Mouse (Mus musculus): Measurements from ENCODE around the gene Ppp1r14a.

The Ppp1r14a gene

DNA sequence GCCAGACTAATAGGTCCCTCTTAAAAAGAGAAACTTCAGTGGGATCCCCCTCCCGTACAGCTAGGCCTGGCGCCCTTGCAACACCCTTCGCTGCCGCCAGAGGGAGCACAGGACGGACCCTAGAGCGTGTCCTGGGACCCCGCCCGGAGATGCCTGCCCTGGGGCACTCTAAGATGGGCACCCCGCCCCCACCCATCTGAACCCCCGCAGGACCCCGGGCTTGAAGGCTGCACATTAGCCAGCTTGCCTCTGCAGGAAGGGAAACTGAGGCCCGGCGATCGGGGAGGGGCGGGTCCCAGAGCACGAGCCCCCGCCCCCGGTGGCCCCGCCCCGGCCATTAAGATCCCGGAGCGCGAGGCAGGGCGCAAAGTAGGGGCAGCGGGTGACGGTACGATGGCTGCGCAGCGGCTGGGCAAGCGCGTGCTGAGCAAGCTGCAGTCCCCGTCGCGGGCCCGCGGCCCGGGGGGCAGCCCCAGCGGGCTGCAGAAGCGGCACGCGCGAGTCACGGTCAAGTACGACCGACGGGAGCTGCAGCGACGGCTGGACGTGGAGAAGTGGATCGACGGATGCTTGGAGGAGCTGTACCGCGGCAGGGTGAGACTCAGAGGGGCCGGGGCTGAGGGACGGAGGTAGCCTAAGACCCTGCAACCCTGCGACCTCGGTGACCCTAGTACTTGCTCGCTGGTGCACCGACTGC lies at the start of gene Ppp1r14a:
Ppp1r14a (plus strand) TSS at position 367 of the 697 bp plus-strand sequence.
- TF ChIP-seq GATA4 (IDR thresholded peaks at IDR 0.05; ENCODE audit: insufficient replicate concordance, low read length), result no peak

DNA sequence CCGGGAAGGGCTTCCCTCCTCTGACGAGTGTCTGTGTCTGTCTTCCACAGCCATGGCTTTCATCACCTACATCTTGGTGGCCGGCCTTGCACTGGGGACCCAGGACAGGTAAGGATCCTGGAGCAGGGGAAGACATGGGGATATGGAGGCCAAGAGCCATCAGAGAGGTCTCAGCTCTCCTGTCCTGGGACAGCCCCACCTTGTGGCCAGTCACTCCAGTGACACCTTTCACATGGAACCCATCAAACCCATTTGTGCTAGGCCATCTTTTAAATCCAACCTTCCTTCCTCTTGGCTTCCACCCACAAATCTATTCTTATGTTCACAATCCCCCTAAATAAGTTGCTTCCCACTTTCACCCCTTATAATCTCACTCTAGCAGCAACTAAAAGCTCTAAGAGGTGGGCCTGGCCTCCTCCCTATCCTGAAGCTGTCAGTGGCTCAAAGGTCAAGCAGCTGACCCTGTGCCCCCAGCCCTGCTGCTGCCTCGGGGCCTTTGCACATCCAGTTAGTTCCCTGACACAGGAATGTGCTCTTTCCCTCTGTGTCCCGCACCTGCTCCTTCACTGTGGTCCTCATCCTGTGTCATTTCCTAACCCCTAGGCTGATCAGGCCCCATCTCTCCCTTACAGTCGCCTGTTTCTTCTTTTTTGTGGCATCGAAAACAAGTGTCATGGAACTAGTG lies 44.2 kb upstream of the Ppp1r14a start:
- TF ChIP-seq GATA4 (IDR thresholded peaks at IDR 0.05; ENCODE audit: insufficient replicate concordance, low read length), result no peak

DNA sequence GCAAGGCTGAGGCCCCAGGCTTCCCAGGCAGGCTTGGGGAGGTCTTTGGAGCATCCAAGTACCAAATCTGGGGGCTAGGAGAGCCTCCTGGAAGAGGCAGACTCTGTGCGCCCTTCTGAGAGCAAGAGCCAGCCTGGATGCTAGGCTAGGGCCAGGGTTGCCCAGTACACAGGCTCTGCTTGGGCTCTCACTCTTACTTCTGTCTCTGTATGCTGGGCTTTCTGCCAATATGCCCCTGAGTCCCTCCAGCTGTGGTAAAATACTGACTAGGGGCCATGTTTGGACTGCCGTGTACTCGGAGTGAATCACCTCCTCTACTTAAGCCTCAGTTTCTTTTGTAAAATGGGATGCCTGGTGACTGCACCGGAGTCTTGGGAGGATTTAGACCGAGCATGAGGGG lies 43.1 kb upstream of the Ppp1r14a start:
- no peak for TF ChIP-seq GATA4 (IDR thresholded peaks at IDR 0.05; ENCODE audit: insufficient replicate concordance, low read length)

DNA sequence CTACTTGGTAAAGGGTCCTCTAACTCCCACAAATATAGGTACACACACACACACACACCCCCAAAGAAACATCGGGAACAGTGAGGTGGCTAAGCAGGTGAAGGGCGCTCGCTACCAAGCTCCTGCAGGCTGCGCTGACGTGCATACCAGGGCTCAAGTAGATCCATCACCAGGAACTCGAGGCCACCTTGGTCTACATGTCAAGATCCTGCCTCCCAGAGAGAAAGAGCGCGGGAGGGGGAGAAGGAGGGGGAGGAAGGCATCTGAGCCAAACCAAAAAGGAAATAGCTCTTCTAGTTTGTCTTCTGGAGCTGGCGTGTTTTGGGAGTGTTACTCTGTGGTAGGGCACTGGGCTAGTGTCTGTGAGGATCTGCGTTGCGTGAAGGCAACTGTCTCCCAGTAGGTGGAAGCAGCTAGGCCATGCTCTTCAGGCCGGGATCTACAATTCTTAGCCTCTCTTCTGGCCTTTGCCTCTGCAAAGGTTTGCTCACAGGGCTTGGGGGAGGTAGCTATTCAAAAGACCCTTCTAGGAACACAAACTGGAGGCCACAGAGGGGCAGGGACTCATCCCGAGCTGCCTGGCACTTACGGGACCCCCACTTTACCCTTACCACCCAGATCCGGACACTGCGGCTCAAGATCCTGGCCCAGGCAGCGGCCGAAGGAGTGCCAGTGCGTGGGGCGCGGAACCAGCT lies 42.3 kb upstream of the Ppp1r14a start:
- no peak for TF ChIP-seq GATA4 (IDR thresholded peaks at IDR 0.05; ENCODE audit: insufficient replicate concordance, low read length)

DNA sequence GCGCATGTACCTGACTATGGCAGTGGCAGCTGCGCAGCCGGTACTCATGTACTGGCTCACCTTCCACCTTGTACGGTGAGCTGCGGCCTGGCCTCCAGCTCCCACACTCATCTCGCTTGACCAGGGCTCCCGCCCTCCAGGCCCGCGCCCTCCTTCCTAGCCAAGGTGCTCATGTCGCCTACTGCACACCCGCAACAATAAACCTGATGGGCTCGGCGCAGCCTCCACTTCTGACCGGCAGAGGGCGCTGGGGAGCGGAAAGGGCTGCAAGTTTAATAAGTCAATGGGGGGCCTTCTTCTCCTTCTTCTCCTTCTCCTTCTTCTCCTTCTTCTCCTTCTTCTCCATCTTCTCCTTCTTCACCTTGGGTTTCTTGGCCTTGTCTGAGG lies 41.8 kb upstream of the Ppp1r14a start:
- TF ChIP-seq GATA4 (IDR thresholded peaks at IDR 0.05; ENCODE audit: insufficient replicate concordance, low read length), result no peak

DNA sequence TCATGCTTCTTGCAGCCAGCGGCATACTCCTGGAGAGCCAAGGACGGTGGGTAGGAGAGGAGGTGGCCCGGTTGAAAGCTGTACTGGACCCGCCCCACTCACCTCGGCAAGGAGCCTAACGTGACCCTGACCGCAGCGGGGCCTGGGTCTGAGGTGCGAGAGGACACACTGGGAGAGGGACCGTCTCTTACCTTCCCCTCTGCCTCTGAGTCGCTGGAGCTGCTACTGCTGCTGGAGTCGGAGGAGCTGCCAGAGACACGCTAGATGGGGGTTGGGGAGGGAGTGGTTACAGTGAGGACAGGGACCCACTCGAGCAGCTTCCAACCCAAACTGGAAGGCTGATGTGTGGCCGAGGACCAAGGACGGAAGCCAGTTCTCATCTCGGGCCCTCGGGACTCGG lies 41.4 kb upstream of the Ppp1r14a start:
- no peak for TF ChIP-seq GATA4 (IDR thresholded peaks at IDR 0.05; ENCODE audit: insufficient replicate concordance, low read length)

DNA sequence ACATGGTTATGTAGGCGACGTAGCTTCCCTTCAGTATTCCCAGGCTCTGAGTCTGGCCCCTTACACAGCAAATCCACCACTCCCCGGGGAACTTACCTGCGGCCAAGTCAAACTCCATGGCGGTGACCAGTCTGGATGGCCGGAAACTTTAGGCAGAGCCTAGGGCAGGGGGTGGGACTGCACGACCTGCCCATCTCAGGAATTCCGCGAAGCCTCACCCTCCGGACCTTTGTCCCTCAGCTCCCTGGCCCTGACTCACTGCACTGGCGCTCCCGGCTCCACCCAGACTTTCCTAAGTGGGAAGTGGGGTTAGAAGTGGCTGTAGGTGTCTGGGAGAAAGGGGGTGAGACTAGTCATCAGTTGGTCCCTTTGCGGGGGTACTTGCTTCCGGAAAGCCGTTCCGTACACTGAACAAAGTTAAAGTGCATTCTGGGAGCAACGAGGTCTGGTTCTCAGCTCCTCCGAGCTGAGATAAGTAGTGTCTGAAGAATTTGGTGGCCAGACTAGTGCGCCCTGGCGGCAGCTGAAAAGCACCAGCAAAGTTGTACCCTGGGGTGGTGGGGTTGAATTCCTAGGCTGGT lies 40.8 kb upstream of the Ppp1r14a start, which contains the start of gene 2200002D01Rik:
2200002D01Rik (minus strand) TSS at position 206 of the 581 bp plus-strand sequence.
- TF ChIP-seq GATA4 (IDR thresholded peaks at IDR 0.05; ENCODE audit: insufficient replicate concordance, low read length), result no peak; the same call in 1 of the 2 replicates

DNA sequence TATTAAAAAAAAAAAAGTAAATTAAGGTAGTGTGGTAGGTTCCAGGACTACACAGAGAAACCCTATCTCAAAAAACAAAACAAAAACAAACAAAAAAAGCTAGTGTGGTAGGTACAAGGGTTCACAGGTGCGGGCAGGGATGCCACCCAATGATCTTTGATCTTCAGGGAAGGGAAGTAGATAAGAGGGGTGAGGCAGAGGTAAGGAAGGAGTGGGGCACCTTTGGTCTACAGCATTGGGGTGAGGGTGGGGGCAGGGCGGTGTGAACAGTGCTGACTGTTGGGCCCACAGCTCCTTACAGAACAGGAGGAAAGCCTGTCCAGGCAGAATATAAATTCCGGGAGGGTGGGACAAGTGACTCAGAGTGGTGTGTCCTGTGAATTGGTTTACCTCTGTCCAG lies 37.9 kb upstream of the Ppp1r14a start:
- TF ChIP-seq GATA4 (IDR thresholded peaks at IDR 0.05; ENCODE audit: insufficient replicate concordance, low read length), result no peak

DNA sequence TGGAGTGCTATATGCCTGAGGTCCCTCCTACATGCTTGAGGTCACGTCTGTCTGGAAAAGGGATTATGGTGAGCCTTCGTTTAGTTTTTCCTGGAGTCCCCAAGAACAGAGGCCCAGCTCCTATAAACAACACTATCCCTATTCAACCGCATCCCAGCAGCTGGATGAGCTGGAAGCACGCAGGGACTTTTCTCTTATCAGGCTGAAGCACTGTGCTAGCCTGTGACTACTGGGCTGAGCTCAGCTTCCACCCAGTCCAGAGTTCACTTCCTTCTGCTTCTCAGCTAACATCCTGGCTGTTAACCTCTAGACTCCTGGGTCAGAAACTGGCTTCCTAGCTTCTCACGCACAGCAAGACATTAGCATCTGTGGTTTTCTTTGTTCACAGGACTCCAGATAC lies 35.3 kb upstream of the Ppp1r14a start:
- peak; percentile 98 for TF ChIP-seq GATA4 (IDR thresholded peaks at IDR 0.05; ENCODE audit: insufficient replicate concordance, low read length)

DNA sequence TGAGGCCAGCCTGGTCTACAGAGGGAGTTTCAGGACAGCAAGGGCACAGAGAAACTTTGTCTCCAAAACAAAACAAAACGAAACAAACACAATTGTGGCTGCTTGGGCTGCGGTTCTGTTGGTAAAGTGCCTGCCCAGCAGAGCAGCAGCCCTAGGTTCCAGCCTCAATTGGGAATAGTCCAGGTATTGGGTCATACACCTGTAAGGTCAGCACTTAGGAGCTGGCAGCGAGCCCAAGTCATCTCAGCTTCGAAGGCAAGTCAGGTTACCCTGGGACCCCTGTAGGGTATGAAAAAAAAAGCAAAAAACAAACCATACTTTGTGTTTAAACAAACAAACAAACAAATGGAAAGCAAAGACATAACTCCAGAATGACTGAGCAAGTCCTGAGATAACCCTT lies 33.2 kb upstream of the Ppp1r14a start:
- no peak for TF ChIP-seq GATA4 (IDR thresholded peaks at IDR 0.05; ENCODE audit: insufficient replicate concordance, low read length)

DNA sequence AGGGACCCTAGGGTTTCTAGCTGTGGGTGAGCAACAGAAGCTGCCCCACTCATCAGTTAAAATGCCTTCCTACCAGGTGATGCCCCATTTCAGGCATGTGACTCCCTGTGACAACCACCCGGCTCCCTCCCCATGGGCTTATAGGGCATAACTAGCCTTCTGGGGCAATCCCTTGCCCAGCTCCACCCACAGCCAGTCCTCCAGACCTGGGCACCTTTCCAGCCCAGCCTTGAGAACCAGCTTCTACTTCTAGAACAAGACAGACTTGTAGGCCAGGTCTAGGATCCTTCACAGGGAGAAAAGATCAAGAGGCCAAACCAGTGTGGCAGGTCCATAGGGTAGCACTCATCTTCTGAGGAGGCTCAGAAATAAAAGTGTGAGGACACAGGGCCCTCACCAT lies 31.7 kb upstream of the Ppp1r14a start:
- TF ChIP-seq GATA4 (IDR thresholded peaks at IDR 0.05; ENCODE audit: insufficient replicate concordance, low read length), result no peak

DNA sequence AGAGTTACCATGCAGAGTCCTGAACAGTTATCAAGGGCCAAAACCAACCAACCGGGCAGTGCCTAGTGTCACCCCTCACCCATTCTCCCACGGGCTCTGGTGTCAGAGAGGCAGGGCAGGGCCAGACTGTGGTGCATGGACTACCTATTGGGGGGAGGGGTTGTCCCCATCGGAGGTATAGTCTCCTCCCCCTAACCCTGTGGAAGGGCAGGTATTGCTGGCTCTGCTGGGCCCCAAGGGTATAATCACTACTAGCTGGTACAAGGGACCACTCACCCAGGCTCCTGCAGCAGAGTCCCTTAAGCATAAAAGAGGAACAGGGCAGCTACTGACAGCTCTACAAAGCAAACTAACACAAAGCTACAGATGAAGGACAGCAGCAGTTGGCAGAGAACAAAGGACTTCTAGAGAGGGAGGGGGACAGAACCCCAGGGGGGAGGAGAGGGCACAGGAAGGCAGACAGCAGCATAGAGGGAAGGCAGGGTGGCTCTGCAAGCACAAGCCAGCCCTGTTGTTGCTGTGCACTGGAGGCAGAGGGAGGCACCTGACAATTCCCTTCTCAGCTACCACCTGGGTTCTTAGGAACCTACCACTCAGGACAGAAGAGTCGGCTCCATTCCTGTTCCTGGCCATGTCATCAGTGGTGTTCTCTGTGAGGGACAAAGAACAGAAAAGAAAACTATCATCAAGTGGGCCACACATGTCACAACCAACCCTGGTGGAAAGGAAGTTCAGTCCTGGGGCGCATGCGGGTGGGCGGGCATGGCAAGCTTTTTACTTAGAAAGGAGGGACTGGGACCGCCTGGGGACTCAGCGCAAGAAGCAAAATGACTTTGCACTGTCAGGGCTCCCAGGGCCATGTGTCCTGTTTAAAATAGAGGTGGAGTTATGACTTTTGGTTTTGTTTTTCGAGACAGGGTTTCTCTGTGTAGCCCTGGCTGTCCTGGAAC lies 29.1 kb upstream of the Ppp1r14a start:
- TF ChIP-seq GATA4 (IDR thresholded peaks at IDR 0.05; ENCODE audit: insufficient replicate concordance, low read length), result no peak

DNA sequence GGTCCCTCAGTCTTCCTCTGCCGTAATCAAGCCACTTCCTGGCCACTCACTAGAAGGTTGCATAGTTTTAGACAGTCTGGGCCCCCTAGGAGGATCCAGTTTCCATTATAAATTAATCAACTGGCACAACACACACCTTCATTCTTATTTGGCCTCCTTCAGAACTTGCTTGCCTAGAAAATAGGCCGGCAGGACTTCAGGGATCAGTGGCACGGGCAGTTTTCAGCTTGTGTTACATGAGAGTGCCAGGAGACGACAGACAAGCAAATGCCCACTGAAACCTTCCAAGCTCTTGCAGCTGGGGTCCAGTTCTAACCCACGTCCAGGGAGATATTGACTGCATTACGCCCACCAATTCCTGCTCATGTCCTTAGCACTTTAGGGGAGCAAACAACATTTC lies 27.0 kb upstream of the Ppp1r14a start:
- TF ChIP-seq GATA4 (IDR thresholded peaks at IDR 0.05; ENCODE audit: insufficient replicate concordance, low read length), result no peak

DNA sequence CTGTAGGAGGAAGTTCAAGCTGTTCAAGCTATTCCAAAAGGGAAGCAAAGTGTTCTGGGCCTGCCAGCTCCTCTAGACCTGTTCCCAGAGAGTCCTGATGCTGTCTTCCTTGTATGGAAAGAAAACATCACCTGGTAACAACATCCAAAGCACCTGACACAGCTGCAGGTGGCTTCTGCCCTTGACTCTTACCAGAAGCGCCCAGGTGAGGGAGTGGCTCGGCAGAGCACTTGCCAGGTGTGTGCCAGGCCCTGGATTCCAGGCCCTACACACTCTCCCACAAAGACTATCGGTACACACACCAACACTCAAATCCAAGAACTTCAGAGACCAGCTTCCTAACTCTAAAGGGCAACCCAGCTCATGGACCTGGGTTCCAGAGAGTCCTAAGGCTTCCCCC lies 25.3 kb upstream of the Ppp1r14a start:
- no peak for TF ChIP-seq GATA4 (IDR thresholded peaks at IDR 0.05; ENCODE audit: insufficient replicate concordance, low read length)

DNA sequence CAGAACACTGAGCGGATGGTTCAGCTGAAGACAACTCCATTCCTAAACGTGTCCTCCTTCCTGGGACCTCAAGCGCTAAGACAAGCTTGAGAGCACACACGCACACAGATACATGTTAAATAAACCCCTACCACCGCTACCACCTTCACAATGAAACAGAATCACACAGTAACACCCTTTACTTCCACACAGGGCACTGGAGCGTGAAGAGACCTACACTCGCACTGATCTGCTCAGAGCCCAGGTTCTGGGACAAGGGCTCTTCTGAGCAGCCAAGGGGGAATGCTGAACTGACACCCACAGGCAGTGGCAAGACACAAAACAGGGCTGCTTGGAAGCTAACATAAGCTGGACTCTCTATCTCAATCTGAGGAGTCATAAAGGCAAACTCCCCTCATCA lies 23.5 kb upstream of the Ppp1r14a start:
- TF ChIP-seq GATA4 (IDR thresholded peaks at IDR 0.05; ENCODE audit: insufficient replicate concordance, low read length), result no peak

Measured in liver, adult (tissue).